Mouse (Mus musculus) midbrain, embryonic 15.5 days (tissue): Measurements from ENCODE around the gene Ost4. TPM values are rescaled to one million over a fixed set of nuclear protein-coding genes. Genes with fewer than 3 reads are reported as not detected.
A peak's percentile ranks its signal among the peaks of the same experiment; 100 is the strongest.

Experiments
- ATAC-seq: fragments of 200-750 bp; cut with Nextera tagmentation; replicated peaks from 2 replicates; pipeline ENCODE4 v1.8.0; 2017; ENCODE audit warnings: moderate TSS enrichment
- H3K27ac ChIP-seq: fragments of 300-500 bp; sonication (generic); 2 replicates; pipeline ENCODE4 v1.5.1; 2015; ENCODE audit warnings: mild to moderate bottlenecking, inconsistent platforms
- H3K27me3 ChIP-seq: fragments of 300-500 bp; sonication (generic); replicated peaks from 2 replicates; pipeline ENCODE4 v1.6.1; 2015; ENCODE audit warnings: inconsistent platforms
- H3K36me3 ChIP-seq: fragments of 300-500 bp; sonication (generic); replicated peaks from 2 replicates; pipeline ENCODE4 v1.6.1; 2015; ENCODE audit warnings: inconsistent platforms
- H3K4me1 ChIP-seq: fragments of 300-500 bp; sonication (generic); 2 replicates; pipeline ENCODE4 v1.6.1; 2015; ENCODE audit warnings: inconsistent platforms
- H3K4me2 ChIP-seq: fragments of 300-500 bp; sonication (generic); 2 replicates; pipeline ENCODE4 v1.6.1; 2015; ENCODE audit warnings: inconsistent platforms, mild to moderate bottlenecking, moderate library complexity
- H3K4me3 ChIP-seq: fragments of 300-500 bp; sonication (generic); 2 replicates; pipeline ENCODE4 v1.5.1; 2015; ENCODE audit warnings: mild to moderate bottlenecking, inconsistent platforms
- H3K9ac ChIP-seq: fragments of 300-500 bp; sonication (generic); 2 replicates; pipeline ENCODE4 v1.6.1; 2015; ENCODE audit warnings: mild to moderate bottlenecking, inconsistent platforms
- H3K9me3 ChIP-seq: fragments of 300-500 bp; sonication (generic); 2 replicates; pipeline ENCODE4 v1.6.1; 2016; ENCODE audit warnings: inconsistent platforms
- WGBS: fragments of 180-500 bp; shearing (Covaris S2); methylation state at CpG from one replicate; pipeline ENCODE4 v1.1.7; 2015; ENCODE audit warnings: mixed read lengths; 5-methylcytosine and 5-hydroxymethylcytosine counted together
- polyA plus RNA-seq: library from polyadenylated mRNA; unstranded; fragments of >200 nt; fragmentation: Nextera tagmentation; extraction: Ambion mirVana; gene quantifications from 2 replicates; pipeline ENCODE4 v1.2.1, GENCODE M21; 2015

Gene Ost4
- polyA plus RNA-seq, 1 experiment from 2014 or later = 217 TPM

DNA sequence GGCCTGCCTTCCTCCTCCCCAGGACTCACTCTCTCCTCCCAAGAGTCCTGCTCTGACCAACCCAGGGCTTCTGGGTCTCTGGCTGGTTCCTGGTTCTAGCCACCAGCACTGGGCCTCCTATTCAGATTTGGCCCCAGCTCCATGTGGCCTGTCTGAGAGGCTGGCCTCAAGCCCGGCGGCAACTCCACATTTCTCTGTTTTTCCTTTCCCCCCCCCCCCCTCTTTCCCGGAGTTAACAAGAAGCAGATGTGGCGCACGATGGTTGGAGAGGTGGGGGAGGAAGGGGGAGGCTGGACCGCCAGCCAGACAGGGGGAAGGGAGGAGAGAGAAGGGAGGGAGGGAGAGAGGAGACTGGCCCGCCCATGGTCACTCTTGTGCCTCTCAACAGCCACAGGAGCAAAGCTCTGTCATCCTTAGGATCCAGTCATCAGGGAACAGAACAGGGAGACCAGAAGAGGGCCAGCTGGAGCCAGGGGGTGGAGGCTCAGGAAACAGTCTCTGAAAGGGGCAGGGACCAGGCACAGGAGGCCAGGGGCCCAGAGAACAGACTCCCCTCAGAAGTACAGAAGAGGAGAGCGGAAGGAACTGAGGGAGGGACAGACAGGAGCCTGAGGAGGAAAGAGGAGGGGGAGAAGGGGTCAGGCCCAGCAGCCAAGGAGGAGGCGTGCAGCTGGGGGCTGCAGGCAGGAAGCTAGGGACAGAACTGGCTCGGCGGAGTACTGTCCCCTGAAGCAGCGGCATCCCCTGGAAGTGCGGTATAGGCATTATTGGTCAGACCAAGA, 5.7 kb upstream of the Ost4 start, which contains the start of gene Emilin1:
TSS of gene Emilin1 (plus strand) at position 343 of the 782 bp plus-strand sequence.
- H3K4me2 ChIP-seq = peak within 1 kb of the TSS; percentile 22
- no peaks in the 10 kb centered on the region for H3K27me3 ChIP-seq
- H3K4me1 ChIP-seq = peaks cover 22% of the 10 kb centered on the region
- no peak within 1 kb of the TSS for H3K4me3 ChIP-seq
- no peak for ATAC-seq
- 33% methylated on average over 13 of the region's 13 CpGs for WGBS
- H3K27ac ChIP-seq = peak within 1 kb of the TSS; percentile 62
- no peaks in the 10 kb centered on the region for H3K9me3 ChIP-seq
- H3K36me3 ChIP-seq = no peaks in the 10 kb centered on the region
- H3K9ac ChIP-seq = no peak within 1 kb of the TSS

GRCm38 (mm10) chr5:30912156-30912555, 4.6 kb upstream of the Ost4 start:
- no peaks in the 10 kb centered on the region for H3K27me3 ChIP-seq
- H3K4me3 ChIP-seq = no peak overlapping the region
- 48% methylated on average over 5 of the region's 5 CpGs for WGBS
- no peaks in the 10 kb centered on the region for H3K36me3 ChIP-seq
- H3K9me3 ChIP-seq = no peaks in the 10 kb centered on the region
- no peak overlapping the region for H3K9ac ChIP-seq
- H3K4me1 ChIP-seq = peaks cover 26% of the 10 kb centered on the region
- ATAC-seq = no peak
- H3K4me2 ChIP-seq = no peak overlapping the region
- peak overlapping the region; percentile 62; the same call in 1 of the 2 replicates for H3K27ac ChIP-seq

DNA sequence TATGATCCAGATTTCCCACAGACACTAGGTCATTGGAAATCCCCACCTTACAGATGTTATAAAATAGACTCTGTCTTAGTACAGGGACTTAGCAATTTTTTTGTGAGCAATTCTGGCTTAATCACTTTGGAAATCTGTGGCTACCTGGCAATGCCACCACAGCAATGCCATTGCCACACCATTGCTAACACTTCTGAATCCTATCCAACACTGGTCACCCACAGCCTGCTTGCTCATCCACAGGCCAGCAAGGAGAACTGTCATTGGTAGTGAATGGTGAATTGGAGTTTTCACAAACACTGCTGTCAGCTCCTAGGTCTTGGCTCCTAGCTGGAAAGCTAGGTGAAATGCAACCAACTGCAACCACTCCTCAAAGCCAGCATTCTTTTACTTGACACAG, 2.9 kb upstream of the Ost4 start:
- Histone ChIP-seq H3K9ac (no peak overlapping the region), H3K27ac (no peak overlapping the region), H3K4me3 (no peak overlapping the region), H3K27me3 (no peaks in the 10 kb centered on the region), H3K9me3 (no peaks in the 10 kb centered on the region), H3K4me1 (peaks cover 35% of the 10 kb centered on the region), H3K36me3 (0 out of 2 replicates have a peak, but pooled peaks cover 1% of the 10 kb centered on the region), H3K4me2 (no peak overlapping the region)
- no peak for ATAC-seq

GRCm38 (mm10) chr5:30909863-30910262, 2.3 kb upstream of the Ost4 start:
- H3K4me1 ChIP-seq = peaks cover 37% of the 10 kb centered on the region
- H3K36me3 ChIP-seq = peaks cover 7% of the 10 kb centered on the region
- H3K4me2 ChIP-seq = no peak overlapping the region
- 85% methylated on average over 7 of the region's 7 CpGs for WGBS
- no peak for ATAC-seq
- no peak overlapping the region for H3K4me3 ChIP-seq
- H3K9ac ChIP-seq = no peak overlapping the region
- H3K9me3 ChIP-seq = no peaks in the 10 kb centered on the region
- no peak overlapping the region for H3K27ac ChIP-seq
- H3K27me3 ChIP-seq = no peaks in the 10 kb centered on the region

- H3K4me3 ChIP-seq = no peak overlapping the region
- 68% methylated on average over 7 of the region's 7 CpGs for WGBS
- no peaks in the 10 kb centered on the region for H3K27me3 ChIP-seq
- ATAC-seq = no peak
- no peaks in the 10 kb centered on the region for H3K9me3 ChIP-seq
- peaks cover 37% of the 10 kb centered on the region for H3K4me1 ChIP-seq
- no peak overlapping the region for H3K27ac ChIP-seq
- H3K36me3 ChIP-seq = peaks cover 13% of the 10 kb centered on the region
- H3K4me2 ChIP-seq = no peak overlapping the region
- H3K9ac ChIP-seq = no peak overlapping the region
Observed at GRCm38 (mm10) chr5:30909300-30909659, 1.7 kb upstream of the Ost4 start.

GRCm38 (mm10) chr5:30908426-30909299, 1.1 kb upstream of the Ost4 start:
- ATAC-seq = no peak; the same call in 1 of the 2 replicates
- Histone ChIP-seq H3K4me2 (peak overlapping the region; percentile 96), H3K4me1 (peaks cover 35% of the 10 kb centered on the region), H3K27me3 (no peaks in the 10 kb centered on the region), H3K4me3 (peak overlapping the region; percentile 71), H3K9ac (peak overlapping the region; percentile 77; the same call in 1 of the 2 replicates), H3K27ac (peak overlapping the region; percentile 84; the same call in 1 of the 2 replicates), H3K36me3 (peaks cover 18% of the 10 kb centered on the region), H3K9me3 (no peaks in the 10 kb centered on the region)
- 55% methylated on average over 13 of the region's 13 CpGs for WGBS

DNA sequence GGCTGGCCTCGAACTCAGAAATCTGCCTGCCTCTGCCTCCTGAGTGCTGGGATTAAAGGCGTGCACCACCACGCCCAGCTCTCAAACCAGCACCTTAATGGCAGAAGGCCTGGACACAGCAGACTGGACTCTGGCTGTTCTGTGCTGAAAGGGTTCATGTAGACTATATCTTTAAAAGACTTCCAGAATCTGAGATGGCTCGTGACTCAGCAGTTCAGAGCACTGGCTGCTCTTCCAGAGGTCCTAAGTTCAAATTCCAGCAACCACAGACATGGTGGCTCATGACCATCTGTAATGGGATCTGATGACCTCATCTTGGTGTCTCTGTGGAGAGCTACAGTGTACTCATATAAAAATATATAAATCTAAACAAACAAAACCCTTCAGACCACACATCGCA, 5.7 kb downstream of the Ost4 start:
- no peak overlapping the region for H3K4me3 ChIP-seq
- peaks cover 19% of the 10 kb centered on the region for H3K4me1 ChIP-seq
- H3K27me3 ChIP-seq = no peaks in the 10 kb centered on the region
- H3K27ac ChIP-seq = no peak overlapping the region
- 95% methylated on average over 5 of the region's 5 CpGs for WGBS
- peaks cover 30% of the 10 kb centered on the region for H3K36me3 ChIP-seq
- no peak overlapping the region for H3K4me2 ChIP-seq
- H3K9ac ChIP-seq = no peak overlapping the region
- no peaks in the 10 kb centered on the region for H3K9me3 ChIP-seq
- no peak for ATAC-seq

GRCm38 (mm10) chr5:30890375-30890774, 17.2 kb downstream of the Ost4 start:
- Histone ChIP-seq H3K9me3 (no peaks in the 10 kb centered on the region), H3K27ac (peak overlapping the region; percentile 99; the same call in 1 of the 2 replicates), H3K9ac (peak overlapping the region; percentile 80), H3K4me2 (peak overlapping the region; percentile 59), H3K36me3 (peaks cover 45% of the 10 kb centered on the region), H3K4me3 (peak overlapping the region; percentile 78), H3K4me1 (peaks cover 21% of the 10 kb centered on the region), H3K27me3 (no peaks in the 10 kb centered on the region)
- ATAC-seq = no peak
- WGBS = 86% methylated on average over 7 of the region's 7 CpGs

DNA sequence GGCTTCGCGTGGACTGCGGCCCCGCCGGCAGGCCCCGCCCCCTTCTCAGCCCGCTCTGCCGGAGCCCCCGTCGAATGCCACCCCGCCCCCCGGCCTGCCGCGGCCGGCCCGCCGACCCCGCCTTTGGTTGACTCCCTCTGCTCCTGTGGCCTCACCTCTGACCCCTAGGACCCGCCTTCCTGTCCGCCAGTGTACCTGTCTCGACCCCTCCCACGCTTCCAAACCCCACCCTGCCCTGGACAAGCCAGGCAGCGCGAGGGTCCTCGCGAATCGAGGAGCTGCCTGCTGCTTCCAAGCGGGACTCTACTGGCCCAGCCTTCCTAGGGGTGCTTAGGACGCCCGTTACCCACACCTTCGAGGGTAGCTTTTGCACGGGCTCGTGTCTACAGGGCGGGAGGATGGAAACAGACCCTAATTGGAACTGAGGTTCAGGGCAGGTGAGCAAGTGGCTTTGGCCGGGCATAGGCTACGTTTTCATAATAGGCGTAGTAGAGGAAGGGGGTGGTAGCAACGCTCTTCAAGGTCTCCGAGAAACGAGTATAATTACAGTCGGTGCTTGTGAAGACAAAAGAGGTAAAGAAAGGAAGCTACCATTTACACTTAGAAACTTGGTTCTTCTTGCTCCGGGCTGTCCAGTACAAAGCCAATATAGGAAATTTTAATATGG, 18.4 kb downstream of the Ost4 start:
- H3K4me1 ChIP-seq = peaks cover 21% of the 10 kb centered on the region
- H3K4me2 ChIP-seq = peak overlapping the region; percentile 59
- ATAC-seq = peak; percentile 25
- no peaks in the 10 kb centered on the region for H3K27me3 ChIP-seq
- H3K9me3 ChIP-seq = no peaks in the 10 kb centered on the region
- H3K9ac ChIP-seq = peak overlapping the region; percentile 80
- H3K27ac ChIP-seq = peak overlapping the region; percentile 99
- WGBS = under 1% methylated on average over 42 of the region's 42 CpGs
- peaks cover 34% of the 10 kb centered on the region for H3K36me3 ChIP-seq
- peak overlapping the region; percentile 78 for H3K4me3 ChIP-seq

GRCm38 (mm10) chr5:30888337-30889087, 19.1 kb downstream of the Ost4 start, which contains the start of gene Agbl5:
TSS of gene Agbl5 (plus strand) at chr5:30888694.
- H3K27me3 ChIP-seq = no peaks in the 10 kb centered on the region
- H3K36me3 ChIP-seq = peaks cover 27% of the 10 kb centered on the region
- peak within 1 kb of the TSS; percentile 59 for H3K4me2 ChIP-seq
- H3K27ac ChIP-seq = peak within 1 kb of the TSS; percentile 99
- H3K4me1 ChIP-seq = peaks cover 21% of the 10 kb centered on the region
- H3K9me3 ChIP-seq = no peaks in the 10 kb centered on the region
- peak within 1 kb of the TSS; percentile 78 for H3K4me3 ChIP-seq
- ATAC-seq = peak; percentile 94
- peak within 1 kb of the TSS; percentile 86 for H3K9ac ChIP-seq
- under 1% methylated on average over 42 of the region's 42 CpGs for WGBS

- peaks cover 21% of the 10 kb centered on the region for H3K4me1 ChIP-seq
- peak overlapping the region; percentile 78 for H3K4me3 ChIP-seq
- peaks cover 21% of the 10 kb centered on the region for H3K36me3 ChIP-seq
- peak overlapping the region; percentile 86 for H3K9ac ChIP-seq
- peak; percentile 91 for ATAC-seq
- WGBS = under 1% methylated on average over 28 of the region's 28 CpGs
- no peaks in the 10 kb centered on the region for H3K9me3 ChIP-seq
- no peaks in the 10 kb centered on the region for H3K27me3 ChIP-seq
- H3K27ac ChIP-seq = peak overlapping the region; percentile 99
- peak overlapping the region; percentile 59 for H3K4me2 ChIP-seq
Observed at GRCm38 (mm10) chr5:30887858-30888336, 19.7 kb downstream of the Ost4 start.
